Mouse (Mus musculus) liver, embryonic 14.5 days (tissue): Measurements from ENCODE around the gene Ncbp1.

Experiments
- CTCF ChIP-seq: IDR thresholded peaks from 2 replicates; pipeline ENCODE4 v1.5.1; 2016; ENCODE audit warnings: antibody characterized with exemption, low read depth, control low read depth
- EP300 ChIP-seq: IDR thresholded peaks from 2 replicates; pipeline ENCODE4 v1.6.1; 2016; ENCODE audit warnings: antibody characterized with exemption, low read depth

- TF ChIP-seq EP300 (no peak), CTCF (no peak)
Measured at GRCm38 (mm10) chr4:46181168-46181567, 42.8 kb downstream of the Ncbp1 start.
